Comparison of ENCODE assay signal across 23 mouse cellular contexts in the genomic region with DNA sequence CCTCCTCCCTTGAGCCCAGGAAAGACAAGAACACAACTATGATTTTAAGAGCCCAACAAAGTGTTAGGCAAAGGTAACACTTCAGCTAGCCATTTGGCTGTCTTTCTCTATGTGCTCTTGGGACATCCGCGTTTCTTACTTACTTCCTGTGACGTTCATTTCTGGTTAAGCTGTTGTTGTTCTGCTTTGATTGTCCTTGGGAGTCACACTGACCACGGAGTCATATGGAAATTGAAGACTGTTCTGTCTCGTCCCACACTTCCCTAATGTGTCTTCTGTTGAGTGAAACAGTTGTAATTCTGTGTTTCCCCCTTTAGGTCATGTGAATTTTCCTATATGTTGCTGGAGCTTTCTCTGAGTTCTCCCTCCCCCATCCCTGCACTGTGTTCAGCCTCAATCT.
DNase-seq lines count a peak whose midpoint lies in the region; ATAC-seq and TF ChIP-seq lines count a peak whose summit lies in the region.
"Had no signal": no experiment of that assay in that cellular context is flagged by ENCODE, and none has a peak within 500 bp of the region (broad histone marks: within the 10 kb centered on the region; RNA-seq: fewer than 3 reads in every experiment).

No protein-coding gene starts in this region.

- no peaks in the 10 kb centered on the region for H3K27me3 ChIP-seq in intestine, embryonic 16.5 days (replicated peaks; ENCODE audit: control insufficient read depth, insufficient read depth, low read length)
- no peaks in the 10 kb centered on the region for H3K27me3 ChIP-seq in intestine, postnatal 0 days (replicated peaks; ENCODE audit: control insufficient read depth, insufficient read depth, low read length)
- no peaks in the 10 kb centered on the region for H3K27me3 ChIP-seq in testis, adult 2 months (ENCODE audit: control insufficient read depth, insufficient read depth, low read length)
- H3K27me3 ChIP-seq: embryonic facial prominence, embryonic 12.5 days; forebrain, embryonic 13.5 days; midbrain, embryonic 13.5 days; neural tube, embryonic 15.5 days had no signal

- H3K36me3 ChIP-seq in intestine, embryonic 16.5 days (ENCODE audit: control insufficient read depth, insufficient read depth, low read length): no peaks in the 10 kb centered on the region
- no peaks in the 10 kb centered on the region for H3K36me3 ChIP-seq in intestine, postnatal 0 days (ENCODE audit: control insufficient read depth, insufficient read depth)
- no peaks in the 10 kb centered on the region for H3K36me3 ChIP-seq in testis, adult 2 months (ENCODE audit: control insufficient read depth, insufficient read depth, low read length)
- H3K36me3 ChIP-seq: embryonic facial prominence, embryonic 12.5 days; hindbrain, embryonic 10.5 days; midbrain, embryonic 13.5 days; neural tube, embryonic 15.5 days had no signal

- H3K4me1 ChIP-seq in intestine, embryonic 16.5 days (ENCODE audit: control insufficient read depth, insufficient read depth, low read length): peaks cover 3% of the 10 kb centered on the region; the same call in 1 of the 2 replicates
- no peaks in the 10 kb centered on the region for H3K4me1 ChIP-seq in intestine, postnatal 0 days (replicated peaks; ENCODE audit: control insufficient read depth, insufficient read depth, low read length)
- no peaks in the 10 kb centered on the region for H3K4me1 ChIP-seq in testis, adult 2 months (ENCODE audit: control insufficient read depth, insufficient read depth, low read length)

- TF ChIP-seq CTCF in intestine, postnatal 0 days (IDR thresholded peaks at IDR 0.05; ENCODE audit: low read depth): no peak
- TF ChIP-seq CTCF in testis, adult 2 months (IDR thresholded peaks at IDR 0.05; ENCODE audit: control insufficient read depth, insufficient read depth, insufficient replicate concordance, low read depth, low read length): no peak

- H3K9me3 ChIP-seq in intestine, embryonic 16.5 days (ENCODE audit: control insufficient read depth, low read length): no peaks in the 10 kb centered on the region
- H3K9me3 ChIP-seq in intestine, postnatal 0 days (ENCODE audit: control insufficient read depth): no peaks in the 10 kb centered on the region
- H3K9me3 ChIP-seq: embryonic facial prominence, embryonic 12.5 days; forebrain, embryonic 13.5 days; hindbrain, embryonic 10.5 days; midbrain, embryonic 13.5 days; neural tube, embryonic 15.5 days had no signal

- DNase-seq in testis, postnatal 10 days (ENCODE audit: low spot score): no peak
- DNase-seq in monocyte, adult 2 months (ENCODE audit: low read depth in 1 of 2, low spot score in 2 of 2): peak; percentile 29 to 30
- DNase-seq in urinary bladder, postnatal 25 days (ENCODE audit: low spot score): no peak
- DNase-seq in adipocyte (ENCODE audit: low spot score): no peak
- DNase-seq: adrenal gland, postnatal 36 days; cerebellum, adult 9-10 months; kidney, adult 9 months; layer of hippocampus, adult 9-11 months; lung, postnatal 14 days; right cerebral cortex, postnatal 4 days; thymus, postnatal 14 days had no signal

- H3K4me2 ChIP-seq in intestine, embryonic 16.5 days (ENCODE audit: low read depth, low read length): no peak overlapping the region
- H3K4me2 ChIP-seq in intestine, postnatal 0 days (replicated peaks; ENCODE audit: low read depth): no peak overlapping the region
- H3K4me2 ChIP-seq: embryonic facial prominence, embryonic 12.5 days; forebrain, embryonic 13.5 days; midbrain, embryonic 13.5 days; neural tube, embryonic 15.5 days had no signal

- H3K27ac ChIP-seq in intestine, embryonic 16.5 days (ENCODE audit: low read length): 0 out of 2 replicates have a peak overlapping the region, but pooled peaks have one; percentile 23
- H3K27ac ChIP-seq in intestine, postnatal 0 days (ENCODE audit: low read depth, low read length): no peak overlapping the region
- H3K27ac ChIP-seq in testis, adult 2 months (ENCODE audit: control insufficient read depth, insufficient read depth, low read depth, low read length): no peak overlapping the region
- H3K27ac ChIP-seq: embryonic facial prominence, embryonic 12.5 days; forebrain, embryonic 13.5 days; hindbrain, embryonic 10.5 days; liver, embryonic 14.5 days; midbrain, embryonic 13.5 days; neural tube, embryonic 15.5 days; stomach, postnatal 0 days had no signal

- WGBS in intestine, embryonic 16.5 days: 85% methylated on average over 5 of the region's 5 CpGs
- WGBS in intestine, postnatal 0 days: 83% methylated on average over 5 of the region's 5 CpGs

- no peak for TF ChIP-seq POLR2A in testis, adult 2 months (IDR thresholded peaks at IDR 0.05; ENCODE audit: control insufficient read depth, low read depth, low read length)

- ATAC-seq in intestine, embryonic 16.5 days: no peak
- no peak for ATAC-seq in intestine, postnatal 0 days
- ATAC-seq: forebrain, embryonic 13.5 days; midbrain, embryonic 13.5 days had no signal

- no peak overlapping the region for H3K9ac ChIP-seq in intestine, embryonic 16.5 days (ENCODE audit: low read depth, low read length)
- no peak overlapping the region for H3K9ac ChIP-seq in intestine, postnatal 0 days (ENCODE audit: low read depth, low read length)
- H3K9ac ChIP-seq: embryonic facial prominence, embryonic 12.5 days; forebrain, embryonic 13.5 days; liver, embryonic 14.5 days; midbrain, embryonic 13.5 days; neural tube, embryonic 15.5 days had no signal

- H3K4me3 ChIP-seq in intestine, embryonic 16.5 days (ENCODE audit: low read length): no peak overlapping the region
- H3K4me3 ChIP-seq in intestine, postnatal 0 days (ENCODE audit: low read depth, low read length): no peak overlapping the region
- H3K4me3 ChIP-seq in testis, adult 2 months (ENCODE audit: control insufficient read depth, low read depth, low read length): peak overlapping the region; percentile 45
- H3K4me3 ChIP-seq: embryonic facial prominence, embryonic 12.5 days; erythroblast, embryonic 14.5 days; forebrain, embryonic 13.5 days; hindbrain, embryonic 10.5 days; midbrain, embryonic 13.5 days; myocyte; neural tube, embryonic 15.5 days had no signal

Comparison
In these comparisons a context has a peak if more than half of its experiments do, and no peak if none do; other contexts are left out.
1. DNase-seq: peak in monocyte, adult 2 months (2 of 2); none in testis, postnatal 10 days (single experiment), urinary bladder, postnatal 25 days (single experiment) and adipocyte (single experiment).